Mouse (Mus musculus): ENCODE results near the gene Snx15. TPM values are rescaled to one million over a fixed set of nuclear protein-coding genes. Genes with fewer than 3 reads are reported as not detected.
"Not testable (repeated sequence)": the region's sequence is repeated elsewhere in the genome, so short reads cannot be mapped to it uniquely, and the experiment has no call there.

Snx15 gene
- total RNA-seq (2022) = 10 to 100 TPM; 14.8 to 18.0 (median 15.6) TPM

DNA sequence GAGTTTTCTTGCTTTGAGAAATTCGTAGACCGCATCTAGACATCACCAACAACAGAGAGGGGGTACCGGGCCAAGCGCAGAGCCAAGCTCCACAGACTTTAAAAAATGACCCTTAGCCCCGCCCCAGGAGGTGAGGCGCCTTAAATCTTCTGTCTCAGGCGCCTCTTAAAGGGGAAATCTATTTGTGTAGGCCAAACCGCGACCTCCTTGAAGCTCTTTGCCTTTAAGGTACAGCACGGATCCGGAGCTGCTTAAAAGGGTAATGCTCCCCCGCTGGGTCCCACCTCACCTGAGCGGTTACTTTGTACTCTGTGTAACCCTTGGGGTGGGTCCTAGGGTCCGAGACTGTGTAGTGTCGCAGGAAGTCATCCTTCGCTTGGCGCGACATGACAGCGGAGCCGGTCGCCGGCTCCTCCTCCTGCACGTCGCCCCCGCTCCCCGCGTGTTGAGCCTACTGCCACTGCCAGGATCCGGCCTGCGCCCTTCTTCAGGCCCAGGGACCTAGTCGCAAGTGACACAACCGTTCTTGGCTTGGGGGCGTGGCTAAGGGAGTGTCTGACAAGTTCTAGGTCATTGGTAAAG, at the start of gene Snx15:
TSS of gene Snx15 (minus strand) at position 545 of the 582 bp plus-strand sequence.
- DNase-seq (ENCODE audit: low spot score) = peak; percentile 95

DNA sequence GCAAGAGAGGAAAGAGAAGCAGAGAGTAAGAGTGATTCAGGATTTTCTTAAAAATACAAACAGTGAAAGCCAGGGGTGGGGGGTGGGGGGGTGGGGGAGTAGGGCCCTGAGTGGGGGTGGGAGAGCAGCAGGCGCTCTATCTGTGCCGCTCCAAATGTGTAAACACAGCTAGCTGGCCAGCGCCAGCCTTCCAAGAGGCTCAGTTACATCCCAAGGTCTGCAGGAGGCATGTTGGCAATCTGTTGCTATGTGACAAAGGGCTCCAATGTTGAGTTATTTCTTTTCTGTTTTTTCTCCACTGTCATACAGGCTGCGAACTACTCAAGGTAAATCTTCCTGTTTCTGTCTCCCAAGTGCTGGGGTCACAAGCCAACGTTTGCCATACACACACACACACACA, 46.7 kb upstream of the Snx15 start:
- no peak for DNase-seq (ENCODE audit: low spot score)

DNA sequence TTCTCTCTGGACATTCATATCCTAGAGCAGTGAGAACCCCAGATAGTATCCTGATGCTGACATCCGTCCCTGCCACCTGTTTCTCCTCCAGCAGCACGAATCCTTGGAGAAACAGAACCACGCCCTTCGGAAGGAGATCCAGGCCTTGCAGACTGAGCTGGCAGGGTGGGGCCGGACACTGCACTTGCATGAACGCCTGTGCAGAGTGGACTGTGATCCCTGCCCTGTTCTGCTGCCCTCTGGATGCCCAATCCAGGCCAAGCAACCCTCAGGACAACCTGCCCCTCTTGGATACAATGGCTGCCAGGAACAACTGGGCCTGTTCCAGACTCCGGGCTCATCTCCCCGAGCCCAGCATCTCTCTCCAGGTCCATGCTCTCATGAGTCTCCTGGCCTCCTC, 43.1 kb upstream of the Snx15 start:
- DNase-seq (ENCODE audit: low spot score) = no peak

- no peak for DNase-seq (ENCODE audit: low spot score)
Measured at GRCm38 (mm10) chr19:6166750-6167149, 38.6 kb upstream of the Snx15 start.

DNA sequence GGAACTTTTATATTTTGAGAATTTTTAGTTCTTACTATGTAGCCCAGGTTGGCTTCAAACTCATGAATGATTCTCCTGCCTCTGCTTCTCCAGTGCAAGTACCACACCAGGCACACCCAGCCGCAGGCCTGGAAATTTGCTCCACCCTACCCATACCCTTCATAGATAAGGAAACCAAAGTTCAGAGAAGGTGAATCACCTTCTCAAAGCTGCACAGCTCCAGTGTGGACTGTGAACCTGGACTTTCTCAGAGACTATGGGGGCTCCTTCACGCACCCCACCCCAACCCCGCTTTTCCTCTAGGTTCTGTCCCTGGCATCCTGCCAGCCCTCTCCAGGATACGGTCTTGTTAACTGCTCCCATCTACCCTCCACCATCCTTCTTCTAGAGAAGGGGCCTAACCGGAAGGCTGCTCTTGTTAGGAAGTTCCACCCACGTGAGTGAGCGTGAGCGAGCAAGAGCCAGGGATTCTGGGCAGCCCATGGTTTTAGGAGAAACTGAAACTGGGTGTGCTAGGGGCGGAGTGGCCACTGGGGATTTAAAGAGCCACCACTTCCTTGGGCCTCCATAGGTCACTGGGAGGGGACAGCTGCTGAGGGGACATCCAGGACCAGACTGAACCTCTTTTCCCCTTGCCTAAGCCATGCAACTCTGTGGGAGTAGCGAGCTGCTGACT, 35.9 kb upstream of the Snx15 start:
- peak; percentile 53 for DNase-seq (ENCODE audit: low spot score)

- DNase-seq (ENCODE audit: low spot score) = no peak
Measured at GRCm38 (mm10) chr19:6157220-6157619, 29.1 kb upstream of the Snx15 start.

DNA sequence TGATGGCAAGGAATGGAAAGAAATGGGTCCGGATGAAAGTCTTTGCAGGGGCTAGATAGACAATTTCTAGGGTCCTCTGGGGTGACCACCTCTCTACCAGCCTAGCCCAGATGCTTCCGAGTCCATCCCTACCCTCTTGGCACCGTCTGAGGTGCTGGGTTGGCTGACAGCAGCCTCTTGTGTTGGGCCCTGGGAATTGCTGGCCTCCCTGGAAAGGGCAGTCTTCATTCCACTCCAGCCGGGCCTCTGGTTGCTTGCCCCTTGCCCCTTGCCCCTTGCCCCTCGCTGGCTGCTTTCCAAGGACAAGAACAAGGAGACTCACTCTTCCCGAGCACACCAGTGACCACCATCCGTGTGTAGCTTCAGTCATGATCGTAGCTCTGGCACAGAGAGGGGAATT, 28.3 kb upstream of the Snx15 start:
- DNase-seq (ENCODE audit: low spot score) = no peak

GRCm38 (mm10) chr19:6155174-6155573, 27.1 kb upstream of the Snx15 start:
- no peak for DNase-seq (ENCODE audit: low spot score)

DNA sequence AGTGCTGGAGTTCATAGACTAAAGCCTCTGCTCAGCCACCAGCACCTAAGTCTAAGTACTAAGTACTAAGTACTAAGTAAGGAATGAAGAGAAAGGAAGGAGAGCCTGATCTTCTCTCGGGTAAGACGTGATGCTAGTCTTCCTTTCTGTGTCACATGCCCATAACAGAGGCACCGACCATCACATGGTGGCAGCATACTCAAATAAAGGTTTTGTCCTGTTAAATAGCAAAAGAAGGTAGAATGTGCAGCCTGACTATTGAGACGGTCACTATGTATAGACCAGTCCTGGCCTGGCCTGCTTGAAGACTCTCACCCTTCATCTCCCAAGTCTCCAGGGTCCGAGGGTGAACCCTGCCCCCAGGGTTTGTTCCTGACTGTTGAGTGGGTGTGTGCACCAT, 16.7 kb upstream of the Snx15 start:
- no peak for DNase-seq (ENCODE audit: low spot score)

- DNase-seq (ENCODE audit: low spot score) = peak; percentile 80
Measured at GRCm38 (mm10) chr19:6141394-6141749, 13.3 kb upstream of the Snx15 start, which contains the start of gene Arl2. Gene Arl2, minus strand, starts transcription at chr19:6141548.

- DNase-seq (ENCODE audit: low spot score) = peak; percentile 90
Measured at GRCm38 (mm10) chr19:6140678-6141393, 12.7 kb upstream of the Snx15 start, which contains the start of gene Batf2. Gene Batf2, plus strand, starts transcription at chr19:6140983.

GRCm38 (mm10) chr19:6140374-6140677, 12.2 kb upstream of the Snx15 start:
- DNase-seq (ENCODE audit: low spot score) = no peak

DNA sequence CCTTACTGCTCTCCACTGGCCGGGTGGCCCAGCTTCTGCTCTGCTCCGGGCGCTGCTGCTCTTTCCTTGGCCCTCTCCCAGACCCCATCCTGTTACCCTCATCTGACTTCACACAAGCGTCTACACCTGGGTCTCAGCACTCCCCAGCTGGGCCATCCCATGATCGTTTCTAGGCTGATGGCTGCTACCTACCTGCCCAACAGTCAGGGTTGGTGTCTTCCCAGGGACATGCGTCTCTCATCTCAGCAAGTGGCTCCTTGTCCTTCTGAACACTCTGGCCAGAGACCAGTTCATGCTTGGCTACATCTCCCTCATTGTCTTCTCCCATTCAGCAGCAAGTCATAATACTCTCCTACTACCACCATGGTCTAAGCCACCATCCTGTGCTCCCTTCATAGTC, 11.6 kb upstream of the Snx15 start:
- DNase-seq (ENCODE audit: low spot score) = no peak

DNA sequence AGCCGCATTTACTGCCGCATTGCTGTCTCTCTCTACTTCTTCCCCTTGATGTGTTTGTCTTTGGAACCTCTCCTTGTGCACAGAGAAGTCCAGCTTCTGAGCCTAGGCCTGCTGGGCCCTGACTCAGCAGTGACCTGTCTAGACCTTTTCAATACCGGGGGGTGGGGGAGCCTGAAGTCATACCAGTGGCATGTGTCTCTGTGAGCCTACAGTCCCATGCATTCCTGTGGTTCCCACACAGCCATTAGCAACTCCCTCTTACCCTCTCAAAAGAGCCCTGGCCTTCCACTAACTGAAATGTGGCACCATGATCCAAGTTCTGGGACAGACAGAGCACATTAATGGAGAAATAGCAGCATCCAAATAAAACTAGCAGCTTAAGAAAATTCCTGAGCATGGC, 8.3 kb upstream of the Snx15 start:
- no peak for DNase-seq (ENCODE audit: low spot score)

DNA sequence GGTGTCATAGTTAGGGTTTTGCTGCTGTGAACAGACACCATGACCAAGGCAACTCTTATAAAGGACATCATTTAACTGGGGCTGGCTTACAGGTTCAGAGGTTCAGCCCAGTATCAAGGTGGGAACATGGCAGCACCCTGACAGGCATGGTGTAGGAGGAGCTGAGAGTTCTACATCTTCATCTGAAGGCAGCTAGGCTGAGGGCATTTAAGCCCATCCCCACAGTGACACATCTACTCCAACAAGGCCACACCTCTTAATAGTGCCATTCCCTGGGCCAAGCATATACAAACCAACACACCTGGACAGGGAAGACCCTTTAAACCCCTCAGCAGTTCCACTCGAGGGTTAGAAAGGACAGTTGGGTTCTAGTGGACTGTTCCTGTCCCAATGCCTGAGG, 5.1 kb upstream of the Snx15 start:
- DNase-seq (ENCODE audit: low spot score) = not testable (repeated sequence)

GRCm38 (mm10) chr19:6132171-6132827, 4.2 kb upstream of the Snx15 start:
- DNase-seq (ENCODE audit: low spot score) = no peak

DNA sequence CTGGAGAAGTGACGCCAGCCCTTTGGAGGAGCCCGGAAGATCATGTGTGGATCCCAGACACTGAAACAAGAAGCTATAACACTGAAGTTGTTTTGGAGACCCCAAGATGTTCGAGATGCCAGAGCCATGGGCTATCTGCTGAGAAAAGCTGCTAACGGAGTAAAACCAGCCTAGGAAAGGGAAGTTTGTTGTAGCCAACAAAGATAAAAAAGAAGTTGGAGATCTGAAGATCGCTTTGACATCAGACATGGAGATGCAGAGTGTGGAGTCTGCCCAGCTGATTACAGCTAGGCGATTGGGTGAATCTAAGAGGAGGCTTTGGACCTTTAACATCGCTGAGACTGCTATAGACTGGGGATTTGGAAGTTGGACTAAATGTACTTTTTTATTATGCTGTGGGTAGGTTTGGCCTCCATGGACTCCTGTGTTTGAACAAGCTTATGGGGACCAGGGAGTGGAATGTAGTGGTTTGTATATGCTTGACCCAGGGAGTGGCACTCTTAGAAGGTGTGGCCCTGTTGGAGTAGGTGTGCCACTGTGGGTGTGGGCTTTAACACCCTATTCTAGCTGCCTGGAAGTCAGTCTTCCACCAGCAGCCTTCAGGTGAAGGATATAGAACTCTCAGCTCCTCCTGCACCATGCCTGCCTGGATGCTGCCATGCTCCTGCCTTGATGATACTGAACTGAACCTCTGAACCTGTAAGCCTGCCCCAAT, 2.5 kb upstream of the Snx15 start:
- not testable (repeated sequence) for DNase-seq (ENCODE audit: low spot score)

GRCm38 (mm10) chr19:6126789-6127580, 1.1 kb downstream of the Snx15 start:
- no peak for DNase-seq (ENCODE audit: low spot score)

GRCm38 (mm10) chr19:6126289-6126688, 1.8 kb downstream of the Snx15 start:
- DNase-seq (ENCODE audit: low spot score) = peak; percentile 56

- DNase-seq (ENCODE audit: low spot score) = no peak
Measured at GRCm38 (mm10) chr19:6124898-6125297, 3.2 kb downstream of the Snx15 start.

GRCm38 (mm10) chr19:6123330-6123729, 4.8 kb downstream of the Snx15 start:
- DNase-seq (ENCODE audit: low spot score) = no peak
